Mouse (Mus musculus) layer of hippocampus, adult 6 months (tissue): Measurements from ENCODE around the gene Polr2e. TPM values are rescaled to one million over a fixed set of nuclear protein-coding genes. Genes with fewer than 3 reads are reported as not detected.

Experiments used
- long read RNA-seq, 2 experiments: library from polyadenylated mRNA; unstranded; transcript quantifications; one replicate each; pipeline ENCODE4 v2.0.0; 2019 to 2020
- polyA plus RNA-seq: library from polyadenylated mRNA; unstranded; fragments of <200 nt; fragmentation: Nextera tagmentation; gene quantifications from 2 replicates; pipeline ENCODE4 v1.2.3, GENCODE M21; 2021

The Polr2e gene
- polyA plus RNA-seq: 232 and 241 TPM in 2 replicates
- long read RNA-seq, experiment 1, transcript Polr2e-201 (7 exons, 1,148 nt): major isoform, 215 of 237 reads
- long read RNA-seq, experiment 1, partial matches to known transcripts: 15 of 237 reads
- long read RNA-seq, experiment 1, other reads (novel, unspliced or antisense): 5 of 237 reads
- long read RNA-seq, experiment 2, transcript Polr2e-201 (7 exons, 1,148 nt): major isoform, 136 of 144 reads
- long read RNA-seq, experiment 2, partial matches to known transcripts: 3 of 144 reads
- long read RNA-seq, experiment 2, other reads (novel, unspliced or antisense): 3 of 144 reads

DNA sequence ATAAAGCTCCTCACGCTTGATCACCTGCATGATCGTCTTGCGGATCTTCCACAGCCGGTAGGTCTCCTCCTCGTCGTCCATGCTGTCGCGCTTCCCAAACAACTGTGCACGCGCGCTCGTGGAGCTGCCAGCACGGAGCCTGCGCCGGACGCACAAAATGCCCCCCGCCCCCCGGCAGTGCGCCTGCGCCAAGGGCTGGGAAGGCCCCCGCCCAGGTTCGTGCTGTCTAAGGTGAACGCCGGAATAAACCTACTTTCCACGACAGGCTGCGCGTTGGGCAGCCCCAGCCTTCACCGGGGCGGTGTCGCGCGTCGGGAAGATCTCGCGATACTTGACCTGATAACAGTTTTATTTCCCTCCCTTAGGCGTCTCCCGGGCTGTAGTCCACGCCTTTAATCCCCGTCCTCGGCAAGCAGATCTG is at the start of gene Polr2e:
Gene Polr2e, minus strand, starts transcription at position 237 of the 421 bp plus-strand sequence.

DNA sequence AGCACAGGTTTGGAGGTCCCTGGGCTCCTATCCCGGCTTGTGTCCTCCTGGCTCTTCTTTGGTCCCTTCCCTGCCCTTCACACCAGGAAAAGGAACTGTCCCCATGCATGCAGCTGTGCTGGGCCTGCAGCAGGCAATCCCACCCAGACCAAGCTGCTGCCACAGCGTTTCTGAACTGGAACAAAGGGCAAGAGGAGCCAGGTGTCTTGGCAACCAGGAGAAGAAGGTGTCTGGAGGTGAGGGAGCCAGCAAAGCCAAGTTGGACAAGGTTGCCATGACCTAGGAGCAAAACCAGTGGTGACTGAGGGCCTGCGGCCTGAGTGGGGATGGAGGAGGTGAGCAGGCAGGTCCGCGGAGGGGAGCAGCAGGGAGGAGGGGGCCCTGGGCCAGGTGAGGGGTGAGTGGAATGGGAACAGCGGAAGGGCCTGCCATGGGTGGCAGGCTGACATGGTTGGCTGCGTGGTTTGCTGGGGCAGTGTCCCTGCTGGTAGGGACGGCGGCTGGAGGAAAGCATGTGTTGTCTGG is 7.5 kb upstream of the Polr2e start, which contains the start of gene Gpx4:
Gene Gpx4, plus strand, starts transcription at position 126 of the 525 bp plus-strand sequence.

GRCm38 (mm10) chr10:80016511-80016910 is 23.1 kb downstream of the Polr2e start, which contains the start of gene Arhgap45:
Arhgap45 (plus strand) TSS chr10:80016653.

GRCm38 (mm10) chr10:79996272-79997033 is 43.1 kb downstream of the Polr2e start, which contains the start of gene Abca7:
Abca7 (plus strand) TSS chr10:79996494.

GRCm38 (mm10) chr10:79988506-79989271 is 50.9 kb downstream of the Polr2e start, which contains the start of gene Cnn2:
Cnn2 (plus strand) TSS chr10:79988584.

Other genes starting within 250 kb of the Polr2e start
- 1.3 and 1.7 TPM in 2 replicates for gene Prss57, start 248.8 kb downstream of the Polr2e start, polyA plus RNA-seq
- gene Palm, start 246.2 kb downstream of the Polr2e start, polyA plus RNA-seq: 67.9 and 93.7 TPM in 2 replicates
- 0.15 and 0.28 TPM in 2 replicates for gene Misp, start 218.8 kb downstream of the Polr2e start, polyA plus RNA-seq
- 17.4 and 20.4 TPM in 2 replicates for gene Ptbp1, start 185.4 kb downstream of the Polr2e start, polyA plus RNA-seq
- gene Prtn3, start 165.3 kb downstream of the Polr2e start, polyA plus RNA-seq: 4.5 and 6.4 TPM in 2 replicates
- gene Plppr3, start 165.2 kb downstream of the Polr2e start, polyA plus RNA-seq: 35.4 and 44.1 TPM in 2 replicates
- not detected in 2 replicates for gene Elane, start 153.5 kb downstream of the Polr2e start, polyA plus RNA-seq
- gene Cfd, start 148.9 kb downstream of the Polr2e start, polyA plus RNA-seq: not detected in 2 replicates
- 44.2 and 50.2 TPM in 2 replicates for gene Med16, start 130.9 kb downstream of the Polr2e start, polyA plus RNA-seq
- not detected in 2 replicates for gene Gm26602, start 128.9 kb downstream of the Polr2e start, polyA plus RNA-seq
- 4.1 and 4.4 TPM in 2 replicates for gene Kiss1r, start 122.8 kb downstream of the Polr2e start, polyA plus RNA-seq
- gene R3hdm4, start 118.6 kb downstream of the Polr2e start, polyA plus RNA-seq: 232 and 239 TPM in 2 replicates
- 0.87 and 1.7 TPM in 2 replicates for gene Arid3a, start 112.8 kb downstream of the Polr2e start, polyA plus RNA-seq
- gene Wdr18, start 79.6 kb downstream of the Polr2e start, polyA plus RNA-seq: 87.4 and 87.9 TPM in 2 replicates
- gene Grin3b, start 69.1 kb downstream of the Polr2e start, polyA plus RNA-seq: 0.06 and 0.11 TPM in 2 replicates
- gene Tmem259, start 55.5 kb downstream of the Polr2e start, polyA plus RNA-seq: 11.9 and 12.3 TPM in 2 replicates
- gene Cnn2, start 51.2 kb downstream of the Polr2e start, polyA plus RNA-seq: 12.4 and 13.3 TPM in 2 replicates
- 1.3 and 1.6 TPM in 2 replicates for gene Abca7, start 43.3 kb downstream of the Polr2e start, polyA plus RNA-seq
- 1.6 and 1.7 TPM in 2 replicates for gene Arhgap45, start 23.1 kb downstream of the Polr2e start, polyA plus RNA-seq
- 945 and 1,045 TPM in 2 replicates for gene Gpx4, start 7.4 kb upstream of the Polr2e start, polyA plus RNA-seq
- 2.8 and 3.1 TPM in 2 replicates for gene Sbno2, start 65.8 kb upstream of the Polr2e start, polyA plus RNA-seq
- gene Stk11, start 76.0 kb upstream of the Polr2e start, polyA plus RNA-seq: 16.5 and 18.4 TPM in 2 replicates
- gene Atp5d, start 98.8 kb upstream of the Polr2e start, polyA plus RNA-seq: 943 and 1,004 TPM in 2 replicates
- 55.5 and 72.9 TPM in 2 replicates for gene Cbarp, start 101.0 kb upstream of the Polr2e start, polyA plus RNA-seq
- gene Midn, start 108.5 kb upstream of the Polr2e start, polyA plus RNA-seq: 8.3 and 11.7 TPM in 2 replicates
- gene Cirbp, start 126.2 kb upstream of the Polr2e start, polyA plus RNA-seq: 162 and 186 TPM in 2 replicates
- gene 1600002K03Rik, start 133.1 kb upstream of the Polr2e start, polyA plus RNA-seq: 10.6 and 11.0 TPM in 2 replicates
- 7.4 and 8.6 TPM in 2 replicates for gene Efna2, start 139.7 kb upstream of the Polr2e start, polyA plus RNA-seq
- 22.1 and 23.6 TPM in 2 replicates for gene Mum1, start 186.6 kb upstream of the Polr2e start, polyA plus RNA-seq
- 865 and 922 TPM in 2 replicates for gene Ndufs7, start 209.3 kb upstream of the Polr2e start, polyA plus RNA-seq
- 51.8 and 54.3 TPM in 2 replicates for gene Gamt, start 221.2 kb upstream of the Polr2e start, polyA plus RNA-seq
- 3.0 and 3.1 TPM in 2 replicates for gene Dazap1, start 221.7 kb upstream of the Polr2e start, polyA plus RNA-seq